Mouse (Mus musculus): ENCODE results near the gene Rhpn2.
A peak's percentile ranks its signal among the peaks of the same experiment; 100 is the strongest.

Rhpn2 gene

DNA sequence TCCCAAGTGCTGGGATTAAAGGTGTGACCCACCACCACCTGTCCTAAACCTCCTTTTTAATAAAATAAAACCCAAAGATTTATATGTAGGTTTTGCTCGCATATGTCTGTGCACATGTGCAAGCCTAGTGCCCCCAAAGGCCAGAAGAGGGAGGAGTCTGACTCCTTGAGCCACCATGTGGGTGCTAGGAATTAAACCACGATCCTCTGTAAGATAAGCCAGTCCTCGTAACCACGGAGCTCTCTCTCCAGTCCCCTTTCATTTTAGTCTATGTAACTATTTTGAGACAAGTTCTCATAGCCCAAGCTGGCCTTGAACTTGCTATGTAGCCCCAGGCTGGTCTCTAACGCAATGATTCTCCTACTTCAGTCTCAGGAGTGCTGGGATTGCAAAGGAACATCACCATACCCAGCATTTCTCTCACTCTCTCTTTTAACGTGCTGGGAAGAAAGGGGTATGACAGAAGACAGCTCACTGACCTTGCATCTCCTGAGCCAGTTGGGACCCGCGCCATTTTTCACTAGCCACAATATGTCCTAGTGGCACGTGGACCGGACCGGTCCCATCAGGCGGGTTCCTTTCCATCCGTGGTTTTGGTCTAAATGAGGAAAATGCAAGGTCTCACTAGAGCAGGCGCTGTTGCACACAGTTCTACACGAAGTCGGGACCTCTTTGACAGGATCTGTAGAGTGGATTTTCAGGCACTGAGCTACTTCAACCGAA lies 61.9 kb downstream of the Rhpn2 start:
- DNase-seq, result no peak

DNA sequence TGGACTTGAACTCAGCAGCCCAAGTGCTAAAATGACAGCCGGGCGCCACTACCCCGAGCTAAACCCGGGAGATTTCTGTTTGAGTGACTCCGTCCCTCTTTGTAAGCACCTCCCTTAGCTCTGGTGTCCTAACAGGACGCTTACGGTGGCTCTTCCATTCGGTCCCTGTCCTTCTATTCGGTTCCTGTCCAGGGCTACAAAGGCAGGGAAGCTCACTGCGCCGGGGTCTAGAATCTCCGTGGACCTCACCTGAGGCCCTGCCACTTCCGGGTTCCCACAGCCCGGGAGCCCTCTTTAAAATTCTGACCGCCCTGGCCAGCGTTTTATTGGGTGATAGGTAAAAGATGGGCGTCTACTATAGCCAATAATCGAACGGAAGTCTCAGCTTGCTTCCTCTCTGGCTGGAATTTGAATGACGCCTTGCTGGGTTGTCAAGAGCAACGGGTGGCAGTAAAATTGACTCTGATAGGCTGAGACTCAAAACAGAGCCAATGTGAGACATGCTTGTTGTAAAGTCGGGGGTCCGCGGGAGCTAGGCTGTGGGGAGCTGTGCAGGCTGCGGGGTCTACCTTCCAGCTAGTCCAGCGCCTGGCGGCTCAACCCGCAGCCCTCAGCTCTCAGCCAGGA lies 62.7 kb downstream of the Rhpn2 start, which contains the start of the genes Faap24 and Cep89:
Gene Faap24, minus strand, starts transcription at position 295 of the 627 bp plus-strand sequence.
Gene Cep89, plus strand, starts transcription at position 494 of the 627 bp plus-strand sequence.
- peak; percentile 82 for DNase-seq

DNA sequence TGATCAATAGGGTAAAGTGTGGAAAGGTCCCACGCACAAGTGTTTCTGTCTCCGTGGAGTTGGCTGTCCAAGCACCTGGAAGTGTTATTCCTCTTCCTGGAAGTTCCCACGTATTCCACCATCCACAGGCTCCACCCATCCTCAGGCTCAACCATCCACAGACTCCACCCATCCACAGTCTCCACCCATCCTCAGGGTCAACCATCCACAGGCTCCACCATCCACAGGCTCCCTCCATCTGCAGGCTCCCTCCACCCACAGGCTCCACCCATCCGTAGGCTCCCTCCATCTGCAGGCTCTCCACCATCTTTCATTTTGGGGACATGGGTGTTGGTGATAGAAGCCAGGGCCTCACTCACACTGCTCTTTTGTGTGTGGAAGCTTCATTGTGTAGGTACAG lies 67.2 kb downstream of the Rhpn2 start:
- DNase-seq, result no peak

DNA sequence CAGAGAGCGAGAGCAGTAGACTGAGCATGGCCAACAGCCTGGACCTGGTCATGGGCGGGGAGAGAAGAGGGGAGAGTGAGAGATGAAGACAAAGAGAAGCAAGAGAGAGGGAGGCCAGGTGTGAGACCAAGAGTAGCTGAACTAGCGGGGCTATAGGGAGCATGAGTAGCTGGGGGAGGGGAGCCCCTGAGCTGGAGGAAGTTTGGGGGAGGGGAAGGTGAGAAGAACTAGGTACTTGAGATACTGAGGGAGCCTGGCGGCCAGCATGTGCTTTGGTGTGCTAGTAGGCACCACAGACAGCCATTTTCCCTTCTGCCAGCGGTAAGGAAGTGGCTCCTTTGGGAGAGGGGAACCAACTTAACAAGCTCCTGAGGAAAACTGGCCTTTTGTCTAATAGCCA lies 81.3 kb downstream of the Rhpn2 start:
- no peak for DNase-seq

DNA sequence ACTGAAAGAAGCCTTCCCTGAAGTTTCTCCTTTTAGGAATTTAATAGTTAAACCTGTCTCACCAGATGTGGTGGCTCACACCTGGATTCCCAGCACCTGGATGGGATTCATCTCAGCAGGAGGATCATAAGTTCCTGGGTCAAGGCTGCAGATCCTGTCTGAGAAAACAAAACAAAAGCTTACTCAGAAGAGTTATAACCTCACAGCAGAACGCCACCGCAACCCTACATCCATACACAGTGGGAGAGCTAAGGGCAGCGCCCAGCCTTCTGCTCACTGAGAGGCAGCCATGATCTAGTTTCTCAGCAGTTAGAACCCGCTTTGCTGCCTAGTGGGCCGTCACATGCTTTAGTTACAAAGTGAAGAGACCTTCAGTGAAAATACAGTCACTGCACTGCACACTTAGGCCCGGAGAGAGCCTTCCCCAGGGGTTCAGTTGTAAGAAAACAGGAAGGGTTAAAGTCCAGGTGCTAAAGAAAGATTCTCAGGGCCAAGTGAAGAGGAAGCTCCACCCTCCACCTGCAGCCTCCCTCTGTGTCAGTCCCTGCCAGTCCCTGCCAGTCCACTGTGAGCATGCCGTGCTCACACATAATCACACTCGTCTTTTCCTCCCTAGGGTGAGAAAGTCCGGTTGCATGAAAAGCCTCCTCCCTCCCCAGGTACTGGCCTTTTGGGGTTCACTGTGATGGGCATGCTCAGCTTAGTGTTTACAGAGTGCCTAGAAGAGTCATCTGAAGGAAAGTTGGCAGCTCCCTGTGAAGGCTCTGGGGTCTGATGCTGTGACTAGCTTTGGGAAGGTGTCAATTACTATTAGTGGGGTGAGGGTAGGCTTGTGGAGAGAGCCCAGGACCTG lies 82.1 kb downstream of the Rhpn2 start:
- no peak for DNase-seq

DNA sequence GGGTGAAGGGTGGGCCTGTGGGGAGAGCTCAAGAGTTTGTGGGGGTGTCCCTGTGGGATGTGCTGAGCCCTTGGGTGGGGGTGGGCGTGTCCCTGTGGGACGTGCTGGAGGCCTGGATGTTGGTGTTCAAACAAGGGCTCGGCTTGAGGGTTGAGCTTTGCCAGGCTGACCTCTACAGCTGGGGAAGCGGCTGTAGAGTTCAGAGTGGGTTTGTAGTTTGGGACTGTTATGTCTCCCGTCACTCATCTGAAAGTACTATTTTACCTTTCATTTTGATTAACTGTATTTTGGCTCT lies 82.6 kb downstream of the Rhpn2 start:
- no peak for DNase-seq

DNA sequence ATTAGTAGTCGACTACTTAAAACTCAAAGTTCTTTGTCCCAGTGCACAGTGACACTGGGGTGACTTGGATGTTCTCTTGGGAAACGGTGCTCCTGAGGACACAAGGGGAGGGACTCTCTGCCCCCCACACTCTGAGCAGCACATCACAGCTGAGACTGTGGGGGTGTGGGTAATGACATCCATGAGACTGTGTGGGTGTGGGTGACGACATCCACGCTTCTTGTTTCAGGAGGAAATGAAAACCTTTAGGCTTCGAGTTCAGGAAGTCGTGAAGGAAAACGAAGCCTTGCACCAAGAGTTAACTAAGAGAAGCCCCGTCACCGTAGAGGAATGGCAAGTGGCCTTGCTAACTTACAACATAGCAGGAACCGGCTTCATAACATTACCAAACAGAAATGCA lies 89.1 kb downstream of the Rhpn2 start:
- DNase-seq, result no peak

DNA sequence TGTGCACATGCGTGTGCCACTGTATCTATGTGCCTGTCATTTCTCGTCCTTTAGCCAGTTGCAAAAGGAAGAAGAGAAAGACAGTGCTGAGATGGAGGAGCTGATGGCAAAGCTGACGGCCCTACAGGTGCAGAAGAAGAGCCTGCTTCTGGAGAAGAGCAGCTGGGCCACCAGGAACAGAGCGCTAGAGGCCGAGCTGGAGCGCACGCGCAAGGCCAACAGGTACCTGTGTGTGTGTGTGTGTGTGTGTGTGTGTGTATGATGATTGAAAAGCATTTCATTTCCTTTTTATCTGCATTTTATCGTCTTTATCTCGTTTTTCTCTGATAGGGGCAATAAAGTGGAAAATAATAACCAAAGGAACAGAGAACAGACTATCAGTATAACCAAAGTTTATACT lies 94.2 kb downstream of the Rhpn2 start:
- DNase-seq, result no peak

DNA sequence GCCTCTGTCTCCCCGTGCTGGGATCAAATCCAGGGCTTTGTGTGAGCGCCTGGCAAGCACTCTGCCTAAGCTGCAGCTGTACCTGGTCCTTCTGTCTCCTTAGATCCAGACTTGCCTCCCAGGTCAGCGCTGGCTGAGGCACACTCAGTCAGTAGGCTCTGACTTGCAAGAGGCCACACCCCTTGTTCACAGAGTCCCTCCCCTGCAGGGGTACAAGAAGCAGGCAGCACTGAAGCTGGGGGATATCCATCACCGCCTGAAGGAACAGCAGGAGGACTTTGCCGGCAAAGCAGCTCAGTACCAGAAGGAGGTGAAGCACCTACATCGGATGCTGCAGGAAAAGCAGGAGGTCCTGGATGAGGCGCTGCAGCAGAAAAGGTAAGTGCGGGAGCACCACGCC lies 101.3 kb downstream of the Rhpn2 start:
- no peak for DNase-seq
